Mouse (Mus musculus) kidney, adult 18-20 months (tissue): ENCODE results near the gene Ppp2r5c.
A peak's percentile ranks its signal among the peaks of the same experiment; 100 is the strongest.

Experiments used
- DNase-seq: peaks from one replicate; pipeline ENCODE4 v3.0.0; 2021

Gene Ppp2r5c

GRCm38 (mm10) chr12:110446290-110447170 lies at the start of gene Ppp2r5c:
Gene Ppp2r5c (plus strand): TSS chr12:110447120.
- DNase-seq: peak; percentile 97

GRCm38 (mm10) chr12:110398351-110398750 lies 48.6 kb upstream of the Ppp2r5c start:
- peak; percentile 79 for DNase-seq

GRCm38 (mm10) chr12:110399161-110399560 lies 47.8 kb upstream of the Ppp2r5c start:
- DNase-seq: no peak

GRCm38 (mm10) chr12:110400936-110401335 lies 46.0 kb upstream of the Ppp2r5c start:
- DNase-seq: no peak

- no peak for DNase-seq
Measured at GRCm38 (mm10) chr12:110401871-110402270, 45.0 kb upstream of the Ppp2r5c start.

GRCm38 (mm10) chr12:110416244-110416643 lies 30.7 kb upstream of the Ppp2r5c start:
- peak; percentile 15 for DNase-seq

GRCm38 (mm10) chr12:110417023-110417986 lies 29.6 kb upstream of the Ppp2r5c start:
- DNase-seq: peak; percentile 9

- DNase-seq: peak; percentile 74
Measured at GRCm38 (mm10) chr12:110417987-110418734, 28.8 kb upstream of the Ppp2r5c start.

- peak; percentile 50 for DNase-seq
Measured at GRCm38 (mm10) chr12:110418735-110419350, 28.1 kb upstream of the Ppp2r5c start.

- no peak for DNase-seq
Measured at GRCm38 (mm10) chr12:110419879-110420278, 27.0 kb upstream of the Ppp2r5c start.

- DNase-seq: no peak
Measured at GRCm38 (mm10) chr12:110421361-110421760, 25.6 kb upstream of the Ppp2r5c start.

GRCm38 (mm10) chr12:110424008-110424704 lies 22.8 kb upstream of the Ppp2r5c start:
- peak; percentile 16 for DNase-seq

- DNase-seq: no peak
Measured at GRCm38 (mm10) chr12:110426417-110427010, 20.4 kb upstream of the Ppp2r5c start.

GRCm38 (mm10) chr12:110429340-110429973 lies 17.5 kb upstream of the Ppp2r5c start:
- DNase-seq: no peak

- no peak for DNase-seq
Measured at GRCm38 (mm10) chr12:110429990-110430389, 16.9 kb upstream of the Ppp2r5c start.

- peak; percentile 45 for DNase-seq
Measured at GRCm38 (mm10) chr12:110431805-110432204, 15.1 kb upstream of the Ppp2r5c start.

GRCm38 (mm10) chr12:110436638-110437366 lies 10.1 kb upstream of the Ppp2r5c start:
- DNase-seq: peak; percentile 18

- DNase-seq: peak; percentile 40
Measured at GRCm38 (mm10) chr12:110437367-110437703, 9.6 kb upstream of the Ppp2r5c start.

GRCm38 (mm10) chr12:110438367-110438973 lies 8.4 kb upstream of the Ppp2r5c start:
- no peak for DNase-seq
